Mouse (Mus musculus) mouse embryonic stem cell (cell line): ENCODE results near the gene Plce1.

Experiments
- in situ Hi-C, 2 experiments: fragments of 300-500 bp; cut with MboI; formaldehyde crosslinking; loops; 1 replicate in 1 of 2; 3 replicates in 1 of 2; pipeline ENCODE4 v1.14.3; 2019 to 2020; ENCODE audit warnings: low sequenced_read_pairs in 2 of 2, low pct_unique_long_range_greater_than_20kb in 1 of 2, mixed read lengths in 1 of 2; ENCODE audit not compliant: unreplicated experiment in 1 of 2

Gene Plce1

DNA sequence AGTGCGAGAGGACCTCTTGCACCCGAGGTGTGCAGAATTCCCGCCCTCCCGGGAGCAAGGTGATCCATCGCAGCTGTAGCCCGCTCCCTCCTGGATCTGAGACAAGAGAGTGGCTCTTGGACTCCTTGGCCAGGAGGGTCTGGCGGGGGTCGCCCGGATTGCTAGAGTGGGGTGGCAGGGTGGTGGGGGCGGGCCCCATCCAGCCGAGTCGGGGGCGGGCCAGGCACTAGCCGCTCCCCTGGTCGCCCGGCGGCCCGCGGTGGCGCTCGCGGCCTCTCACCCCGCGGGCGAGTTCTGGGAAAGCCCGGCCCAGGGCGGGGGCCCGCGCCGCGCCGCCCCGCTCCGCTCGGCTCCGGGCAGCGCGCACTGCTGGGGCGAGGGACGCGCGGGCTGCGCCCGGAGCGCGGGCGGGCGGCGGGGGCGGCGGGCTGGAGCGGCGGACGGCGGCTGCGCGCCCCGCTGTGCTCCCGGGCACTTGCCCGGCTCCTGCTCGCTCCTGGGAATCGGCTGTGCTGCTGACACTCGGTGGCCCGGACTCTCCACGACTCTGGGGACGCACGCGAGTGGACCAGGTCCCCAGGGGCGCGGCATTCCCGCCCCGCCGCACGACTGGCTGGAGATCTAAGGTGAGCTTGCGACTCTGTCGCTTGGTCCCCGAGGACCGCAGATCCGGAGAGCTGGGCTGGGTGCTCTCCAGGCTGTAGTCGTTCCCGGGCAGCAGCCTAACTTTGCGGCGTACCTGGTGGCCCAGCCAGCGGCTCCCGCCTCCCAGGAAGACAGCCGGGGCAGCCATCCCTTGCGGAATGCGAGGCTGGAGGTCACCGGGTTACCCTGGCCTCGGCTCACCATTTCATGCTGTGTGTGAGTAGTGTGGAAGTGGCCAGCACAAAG, at the start of gene Plce1:
Gene Plce1, plus strand, starts transcription at position 379 of the 891 bp plus-strand sequence.
- in situ Hi-C loops, result no loop called here

- in situ Hi-C loops, result no loop called here
These were observed 49.6 kb upstream of the Plce1 start for GRCm38 (mm10) chr19:38431326-38431725.

DNA sequence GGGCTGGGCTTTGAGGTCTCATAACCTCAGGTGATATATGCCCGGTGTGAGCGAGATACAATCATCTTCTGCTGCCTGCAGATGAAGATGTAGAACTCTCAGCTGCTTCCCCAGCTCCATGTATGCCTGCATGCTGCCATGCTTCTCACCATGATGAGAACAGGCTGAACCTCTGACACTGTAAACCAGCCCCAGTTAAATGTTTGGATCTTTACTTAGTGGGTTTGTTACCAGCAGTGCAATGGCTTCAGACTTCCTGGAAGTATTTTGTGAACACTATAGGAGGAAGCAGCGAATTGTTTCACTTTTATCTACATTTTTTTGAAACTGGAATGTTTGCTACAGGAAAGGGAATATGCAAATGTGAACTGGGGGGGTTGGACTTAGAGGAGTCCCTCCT, 48.9 kb upstream of the Plce1 start:
- in situ Hi-C loops, result no loop called here

DNA sequence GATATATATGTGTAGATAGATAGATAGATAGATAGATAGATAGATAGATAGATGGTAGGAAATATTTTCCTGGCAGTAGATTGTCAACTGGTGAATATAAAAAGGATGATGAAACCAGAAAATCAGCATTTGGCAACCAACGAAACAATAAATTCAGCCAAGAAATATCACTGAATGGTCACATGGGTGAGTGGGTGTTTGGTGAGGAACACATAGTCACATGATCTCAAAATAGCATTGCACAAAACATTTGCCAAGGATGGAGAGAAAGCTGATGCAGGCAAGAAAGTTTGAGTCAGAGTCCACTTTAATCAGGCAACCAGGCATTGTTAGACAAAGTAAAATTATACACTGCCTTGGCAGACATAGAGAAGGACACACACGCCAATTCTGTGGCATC, 47.5 kb upstream of the Plce1 start:
- in situ Hi-C loops, result no loop called here

GRCm38 (mm10) chr19:38435221-38435620, 45.7 kb upstream of the Plce1 start:
- in situ Hi-C loops, result no loop called here

GRCm38 (mm10) chr19:38441860-38442259, 39.0 kb upstream of the Plce1 start:
- in situ Hi-C loops, result loop anchor here (10.0 kb wide), 1 partner anchor 333 kb away; no protein-coding TSS in a partner anchor

- in situ Hi-C loops, result loop anchor here (10.0 kb wide), 1 partner anchor 329 kb away; no protein-coding TSS in a partner anchor
These were observed 35.2 kb upstream of the Plce1 start for GRCm38 (mm10) chr19:38445758-38446157.

- in situ Hi-C loops, result no loop called here
These were observed 25.7 kb upstream of the Plce1 start for GRCm38 (mm10) chr19:38455228-38455627.

DNA sequence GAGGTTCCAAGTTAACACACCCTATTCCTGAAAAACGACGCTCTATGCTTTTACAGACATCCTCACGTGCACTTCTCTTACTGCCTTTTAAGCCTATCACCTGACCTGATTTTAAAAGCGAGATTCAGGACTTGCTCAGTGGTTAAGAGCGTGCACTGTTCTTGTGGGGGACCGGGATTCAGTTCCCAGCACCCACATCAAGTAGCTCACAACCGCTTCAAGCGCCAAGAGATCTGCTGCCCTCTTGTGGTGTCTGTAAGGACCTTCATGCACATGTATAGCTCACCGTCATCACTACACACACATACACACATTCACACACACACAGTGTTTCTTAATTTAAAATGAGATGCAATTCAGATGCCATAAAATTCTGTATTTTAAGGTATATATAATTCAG, 21.9 kb upstream of the Plce1 start:
- in situ Hi-C loops, result no loop called here

DNA sequence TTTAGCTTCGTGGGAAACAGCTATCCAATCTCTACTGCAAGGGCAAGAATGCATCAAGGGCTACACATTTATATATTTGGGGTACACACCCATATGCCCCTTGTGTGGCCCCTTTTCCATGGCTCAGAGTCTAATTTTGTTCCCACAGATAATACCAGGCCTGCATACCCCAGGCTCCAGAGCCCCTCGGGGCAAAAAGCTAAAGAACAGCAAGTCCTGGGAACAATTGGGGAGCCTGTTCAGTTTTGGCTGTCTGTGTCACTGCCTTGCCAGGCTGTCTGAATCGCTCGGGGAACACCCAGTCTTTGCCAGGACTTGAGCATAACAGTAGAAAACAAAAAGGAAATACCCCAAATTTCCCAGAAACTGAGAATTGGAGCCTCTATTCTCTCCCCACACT, 20.2 kb upstream of the Plce1 start:
- in situ Hi-C loops, result no loop called here

DNA sequence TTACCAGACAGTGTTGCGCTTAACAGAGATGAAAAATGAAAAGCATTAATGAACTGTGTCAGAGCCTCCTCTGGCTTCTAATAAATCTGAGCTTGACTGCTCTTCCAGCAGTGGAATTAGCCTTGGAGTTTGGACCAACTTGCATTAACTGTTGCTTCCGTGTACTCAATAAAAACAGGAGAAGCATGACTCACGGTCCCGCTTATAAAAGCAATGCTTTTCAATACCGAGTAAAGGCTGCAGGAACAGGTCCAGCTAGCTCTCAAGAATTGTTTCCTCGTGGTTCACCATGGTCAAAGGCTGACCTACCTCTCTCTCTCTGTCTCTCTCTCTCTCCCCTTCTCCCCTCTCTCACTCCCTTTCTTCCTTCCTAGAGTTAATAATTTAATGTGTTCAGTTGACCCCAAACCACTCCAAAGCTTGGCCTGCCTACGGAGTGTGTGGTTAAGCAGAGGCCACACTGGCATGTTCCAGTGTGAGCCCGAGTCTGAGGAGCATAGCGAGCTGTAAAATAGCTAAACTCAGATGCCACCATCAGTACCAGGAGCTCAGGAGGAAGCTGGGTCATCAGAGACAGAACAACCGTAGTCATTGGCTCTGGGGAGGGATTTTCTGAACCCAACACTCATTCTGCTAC, 10.5 kb upstream of the Plce1 start:
- in situ Hi-C loops, result no loop called here

DNA sequence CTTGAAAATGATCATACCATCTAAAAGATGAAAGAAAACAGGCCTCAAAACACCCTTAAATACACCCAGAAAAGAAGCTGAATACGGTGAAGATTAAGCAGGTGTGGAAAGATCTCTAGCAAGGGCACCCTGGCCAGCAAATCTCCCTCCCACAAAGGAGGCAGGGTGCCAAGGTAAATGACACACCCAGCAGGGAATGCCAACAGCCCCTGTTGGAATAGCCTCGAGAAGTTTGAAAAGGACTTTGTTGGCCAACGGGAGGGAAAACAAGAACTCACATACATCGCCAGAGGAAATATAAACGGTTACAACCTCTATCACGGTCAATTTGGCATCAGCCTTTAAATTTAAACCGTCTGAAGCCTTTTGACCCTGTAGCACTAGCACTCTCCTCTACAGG, 5.5 kb upstream of the Plce1 start:
- in situ Hi-C loops, result no loop called here

GRCm38 (mm10) chr19:38478286-38478685, 2.6 kb upstream of the Plce1 start:
- in situ Hi-C loops, result no loop called here

DNA sequence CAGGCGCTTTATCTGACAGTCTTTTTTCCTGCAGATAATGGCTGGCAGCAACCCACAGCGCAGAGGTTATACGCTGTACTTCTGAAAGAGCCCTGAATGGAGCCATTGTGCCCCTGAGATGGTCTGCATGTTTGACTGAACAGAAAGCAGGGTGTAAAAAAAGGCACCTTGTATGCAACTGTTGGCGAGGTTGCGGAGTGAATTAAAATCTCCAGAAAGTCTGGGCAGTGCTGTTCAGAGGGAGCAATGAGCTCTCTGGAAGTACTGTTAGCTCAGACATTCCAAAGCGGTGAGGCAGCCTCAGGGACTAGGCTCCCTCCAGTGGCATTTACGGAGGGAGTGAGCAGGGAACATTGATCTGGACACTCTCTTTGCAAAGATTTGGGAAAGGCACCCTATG, 2.0 kb upstream of the Plce1 start:
- in situ Hi-C loops, result no loop called here

DNA sequence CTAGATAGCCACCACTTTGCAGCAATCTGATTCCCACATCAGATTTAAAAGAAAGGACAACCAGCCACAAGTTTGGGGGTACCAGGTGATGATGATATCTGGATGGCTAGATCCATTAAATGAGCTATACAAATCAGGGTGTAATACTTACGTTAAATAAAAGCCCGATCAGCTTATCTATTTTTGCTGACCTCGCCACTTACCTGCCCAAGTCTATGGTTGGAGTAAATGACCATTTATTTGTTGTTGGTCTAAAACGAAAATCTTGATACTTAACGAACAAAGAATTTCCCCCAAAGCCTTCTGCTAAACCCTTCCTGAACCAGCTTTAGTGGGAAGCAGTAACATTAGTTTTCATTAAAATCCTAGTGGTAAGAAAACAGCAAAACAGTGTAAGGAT, 1.4 kb upstream of the Plce1 start:
- in situ Hi-C loops, result no loop called here

DNA sequence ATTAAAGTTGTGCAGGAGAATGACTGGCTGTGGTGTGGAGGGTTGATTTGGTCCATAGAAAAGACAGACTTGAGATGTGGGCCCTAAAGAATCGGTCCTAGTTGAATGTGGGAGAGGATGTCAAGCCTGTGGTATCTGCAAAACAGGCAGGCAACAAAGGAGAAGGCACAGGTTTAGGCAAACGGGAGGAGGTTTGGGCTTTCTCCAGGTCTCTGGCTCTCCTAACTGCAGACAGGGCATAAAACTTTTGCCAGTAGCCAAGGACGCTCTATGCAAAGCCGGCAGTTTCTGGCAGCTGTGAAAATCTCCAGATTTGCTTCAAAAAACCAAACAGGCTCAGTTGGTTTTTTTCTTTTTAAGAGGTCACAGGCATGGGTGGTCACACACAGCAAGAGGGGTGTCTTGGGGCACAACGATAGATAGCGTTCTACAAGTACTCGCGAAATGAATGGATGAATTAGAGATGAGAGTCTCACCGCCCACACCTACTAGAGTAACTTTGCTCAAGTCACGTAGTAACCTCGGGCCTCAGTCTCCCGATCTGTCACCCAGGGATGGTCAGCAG, 671 bp upstream of the Plce1 start:
- in situ Hi-C loops, result no loop called here

DNA sequence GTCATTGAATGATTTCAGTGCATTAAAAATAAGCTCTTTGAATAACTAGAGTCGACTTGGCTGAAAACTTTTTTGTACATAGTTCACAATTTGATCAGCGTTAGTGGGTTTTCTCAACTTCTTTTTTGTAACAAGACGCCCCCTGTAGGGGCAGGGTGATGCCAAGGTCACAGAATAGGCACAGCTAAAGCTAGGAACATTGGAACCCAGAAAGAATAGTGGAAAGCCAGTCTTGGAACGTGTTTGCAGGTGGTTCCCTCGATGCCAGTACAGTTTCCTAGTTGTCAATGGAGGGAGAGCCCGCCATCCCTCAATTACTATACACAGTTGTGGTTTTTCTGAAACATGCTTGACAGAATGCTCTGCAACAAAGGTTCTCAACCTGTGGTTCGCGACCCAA, 997 bp downstream of the Plce1 start:
- in situ Hi-C loops, result no loop called here

DNA sequence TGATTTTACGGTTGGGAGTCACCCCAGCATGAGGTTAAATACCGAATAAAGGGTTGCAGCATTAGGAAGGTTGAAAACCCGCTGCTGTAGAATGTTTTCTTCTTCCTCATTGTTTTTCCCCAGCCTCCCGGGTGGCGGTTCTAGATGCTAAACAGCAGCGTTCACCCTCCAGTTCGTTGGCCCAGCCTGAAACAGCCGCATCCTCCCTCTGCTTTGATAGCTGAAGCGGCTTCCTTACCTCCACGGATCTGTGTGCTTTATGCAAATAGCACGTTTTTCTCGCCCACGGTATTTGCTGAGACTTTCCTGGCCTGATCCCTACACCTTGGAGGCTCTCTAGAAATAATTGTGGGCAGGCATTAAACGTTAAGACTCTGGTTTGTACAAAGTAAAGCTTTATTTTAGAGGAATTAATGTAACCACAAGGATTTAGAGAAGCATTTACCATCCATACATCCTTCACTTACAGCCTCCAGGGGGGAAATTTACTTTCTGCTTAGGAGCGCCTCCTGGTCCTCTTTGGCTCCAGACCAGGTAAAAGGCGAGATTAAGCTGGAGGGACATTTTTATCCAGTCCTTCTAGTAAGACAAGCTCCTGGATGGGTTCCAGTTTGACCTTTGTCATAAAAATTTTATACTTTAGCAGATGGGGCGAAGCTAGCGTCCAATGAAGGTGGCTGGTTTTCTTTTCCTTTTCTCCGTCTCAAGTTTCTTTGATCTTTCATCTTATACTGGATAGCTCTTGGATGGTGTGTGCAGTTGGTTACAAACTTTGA, 1.7 kb downstream of the Plce1 start:
- in situ Hi-C loops, result no loop called here
